Mouse (Mus musculus): Measurements from ENCODE around the gene Col7a1.

- no peak for TF ChIP-seq CTCF (IDR thresholded peaks at IDR 0.05; ENCODE audit: low read depth)
- no peak for TF ChIP-seq EP300 (optimal IDR thresholded peaks at IDR 0.05)
These were observed 40.2 kb upstream of the Col7a1 start for GRCm38 (mm10) chr9:108913161-108913560.
